Mouse (Mus musculus): Measurements from ENCODE around the gene Coa7. TPM values are rescaled to one million over a fixed set of nuclear protein-coding genes. Genes with fewer than 3 reads are reported as not detected.

Gene Coa7
- total RNA-seq (2023), result 19.9 TPM

GRCm38 (mm10) chr4:108327730-108328484 is at the start of gene Coa7:
TSS of gene Coa7 (plus strand) at chr4:108328140.

GRCm38 (mm10) chr4:108300670-108301373 is 27.1 kb upstream of the Coa7 start, which contains the start of gene Zyg11b:
TSS of gene Zyg11b (minus strand) at chr4:108301096.

GRCm38 (mm10) chr4:108383183-108383714 is 55.3 kb downstream of the Coa7 start, which contains the start of gene Shisal2a:
TSS of gene Shisal2a (minus strand) at chr4:108383349.

Other genes with a start within 250 kb of the Coa7 start
- 2.1 TPM for gene Podn, start 231.7 kb upstream of the Coa7 start, total RNA-seq (2023)
- 115 TPM for gene Scp2, start 183.1 kb upstream of the Coa7 start, total RNA-seq (2023)
- not detected for gene Echdc2, start 162.7 kb upstream of the Coa7 start, total RNA-seq (2023)
- not detected for gene Zyg11a, start 110.1 kb upstream of the Coa7 start, total RNA-seq (2023)
- gene Zyg11b, start 27.0 kb upstream of the Coa7 start, total RNA-seq (2023), result 38.8 TPM
- not detected for gene Shisal2a, start 55.2 kb downstream of the Coa7 start, total RNA-seq (2023)
- gene Gpx7, start 78.8 kb downstream of the Coa7 start, total RNA-seq (2023), result 0.44 TPM
- gene Tut4, start 131.3 kb downstream of the Coa7 start, total RNA-seq (2023), result 171 TPM